Mouse (Mus musculus) CH12.LX (cell line): ENCODE results near the gene 1700037H04Rik. TPM values are rescaled to one million over a fixed set of nuclear protein-coding genes. Genes with fewer than 3 reads are reported as not detected.

Experiments used
- DNase-seq: peaks from one replicate; pipeline ENCODE4 v3.0.0-alpha.2; 2013; ENCODE audit errors: extremely low read depth
- H3K27ac ChIP-seq: 2 replicates; pipeline ENCODE4 v1.5.1; 2012; ENCODE audit warnings: low read depth, mild to moderate bottlenecking, control low read depth, moderate library complexity; ENCODE audit not compliant: insufficient read depth
- H3K27me3 ChIP-seq: replicated peaks from 2 replicates; pipeline ENCODE3; 2012; ENCODE audit warnings: inconsistent platforms
- H3K36me3 ChIP-seq, 2 experiments: replicated peaks in 1 of 2; 2 replicates each; pipeline versions ENCODE3 to v1.6.1; 2012; ENCODE audit warnings: inconsistent platforms in 1 of 2, low read length in 1 of 2, mild to moderate bottlenecking in 1 of 2, mixed read lengths in 1 of 2, moderate library complexity in 1 of 2; ENCODE audit not compliant: control insufficient read depth in 1 of 2, insufficient read depth in 1 of 2
- H3K4me1 ChIP-seq, 2 experiments: 2 replicates each; pipeline ENCODE4 v1.6.1; 2012; ENCODE audit warnings: inconsistent platforms in 1 of 2, moderate library complexity in 1 of 2; ENCODE audit not compliant: insufficient read depth in 2 of 2, control insufficient read depth in 1 of 2
- H3K4me2 ChIP-seq: 2 replicates; pipeline ENCODE4 v1.6.1; 2012; ENCODE audit warnings: low read depth, mild to moderate bottlenecking, control low read depth; ENCODE audit not compliant: poor library complexity, insufficient read depth, severe bottlenecking
- H3K4me3 ChIP-seq, 3 experiments: fragments of 150-350 bp in 1 of 3; sonication (generic) in 1 of 3; replicated peaks in 1 of 3; 2 replicates each; pipeline versions ENCODE3 to v1.5.1; 2011 to 2012; ENCODE audit warnings: low read depth in 2 of 3, low read length in 2 of 3, mild to moderate bottlenecking in 2 of 3, moderate library complexity in 2 of 3, control low read depth in 1 of 3, improper control_type of control experiment in 1 of 3, inconsistent platforms in 1 of 3, mixed read lengths in 1 of 3; ENCODE audit not compliant: poor library complexity in 1 of 3
- H3K79me2 ChIP-seq: replicated peaks from 2 replicates; pipeline ENCODE4 v1.6.1; 2012; ENCODE audit warnings: mild to moderate bottlenecking, moderate library complexity; ENCODE audit not compliant: control insufficient read depth, poor library complexity, insufficient read depth, severe bottlenecking; ENCODE audit errors: extremely low read depth
- H3K9ac ChIP-seq: 2 replicates; pipeline ENCODE4 v1.6.1; 2012; ENCODE audit warnings: low read depth, mild to moderate bottlenecking, control low read depth, moderate library complexity; ENCODE audit not compliant: insufficient read depth
- H3K9me3 ChIP-seq: replicated peaks from 2 replicates; pipeline ENCODE3; 2012; ENCODE audit warnings: low read length, inconsistent platforms, mixed read lengths
- BHLHE40 ChIP-seq: IDR thresholded peaks from 2 replicates; pipeline ENCODE4 v1.6.1; 2011; ENCODE audit warnings: mild to moderate bottlenecking, low read depth, low read length, improper control_type of control experiment
- CTCF ChIP-seq, 2 experiments: IDR thresholded peaks in 1 of 2; conservative IDR thresholded peaks in 1 of 2; 2 replicates each; pipeline ENCODE4 v1.5.1; 2011 to 2012; ENCODE audit warnings: low read depth in 2 of 2, low read length in 2 of 2, improper control_type of control experiment in 1 of 2, inconsistent platforms in 1 of 2, mild to moderate bottlenecking in 1 of 2, moderate library complexity in 1 of 2
- E2F4 ChIP-seq: IDR thresholded peaks from 2 replicates; pipeline ENCODE4 v1.6.1; 2011; ENCODE audit warnings: low read depth, low read length, improper control_type of control experiment; ENCODE audit not compliant: insufficient replicate concordance
- ELF1 ChIP-seq: IDR thresholded peaks from 2 replicates; pipeline ENCODE4 v1.6.1; 2014; ENCODE audit warnings: low read depth, mild to moderate bottlenecking, inconsistent platforms, low read length, improper control_type of control experiment
- ETS1 ChIP-seq: conservative IDR thresholded peaks from 2 replicates; pipeline ENCODE4 v1.6.1; 2012; ENCODE audit warnings: low read depth, mild to moderate bottlenecking, inconsistent platforms, low read length, improper control_type of control experiment, moderate library complexity
- HCFC1 ChIP-seq: IDR thresholded peaks from 2 replicates; pipeline ENCODE4 v1.6.1; 2012; ENCODE audit warnings: low read depth, mild to moderate bottlenecking, inconsistent platforms, low read length, improper control_type of control experiment
- JUN ChIP-seq: IDR thresholded peaks from 2 replicates; pipeline ENCODE4 v1.6.1; 2011; ENCODE audit warnings: low read depth, mild to moderate bottlenecking, low read length, improper control_type of control experiment, moderate library complexity; ENCODE audit not compliant: insufficient read depth
- JUND ChIP-seq: conservative IDR thresholded peaks from 2 replicates; pipeline ENCODE4 v1.6.1; 2011; ENCODE audit warnings: low read depth, low read length, improper control_type of control experiment
- KAT2A ChIP-seq: IDR thresholded peaks from 2 replicates; pipeline ENCODE4 v1.6.1; 2012; ENCODE audit warnings: low read length, improper control_type of control experiment, inconsistent platforms; ENCODE audit not compliant: insufficient replicate concordance
- MAZ ChIP-seq: IDR thresholded peaks from 2 replicates; pipeline ENCODE4 v1.6.1; 2012; ENCODE audit warnings: low read depth, mild to moderate bottlenecking, inconsistent platforms, low read length, improper control_type of control experiment, moderate library complexity
- MEF2A ChIP-seq: IDR thresholded peaks from 2 replicates; pipeline ENCODE4 v1.6.1; 2014; ENCODE audit warnings: low read depth, mild to moderate bottlenecking, inconsistent platforms, low read length, improper control_type of control experiment, borderline replicate concordance
- MXI1 ChIP-seq: IDR thresholded peaks from 2 replicates; pipeline ENCODE4 v1.6.1; 2011; ENCODE audit warnings: mild to moderate bottlenecking, low read depth, low read length, improper control_type of control experiment
- MYC ChIP-seq: IDR thresholded peaks from 2 replicates; pipeline ENCODE4 v1.6.1; 2011; ENCODE audit warnings: low read depth, mild to moderate bottlenecking, improper control_type of control experiment, low read length
- PAX5 ChIP-seq: IDR thresholded peaks from 2 replicates; pipeline ENCODE4 v1.6.1; 2012; ENCODE audit warnings: low read length, inconsistent platforms, mixed read lengths
- POLR2AphosphoS2 ChIP-seq: IDR thresholded peaks from 2 replicates; pipeline ENCODE4 v1.6.1; 2011; ENCODE audit warnings: low read depth, low read length, improper control_type of control experiment
- RAD21 ChIP-seq: IDR thresholded peaks from 2 replicates; pipeline ENCODE4 v1.6.1; 2011; ENCODE audit warnings: low read depth, mild to moderate bottlenecking, low read length, improper control_type of control experiment, moderate library complexity
- RCOR1 ChIP-seq: conservative IDR thresholded peaks from 2 replicates; pipeline ENCODE4 v1.6.1; 2012; ENCODE audit warnings: low read depth, mild to moderate bottlenecking, inconsistent platforms, low read length, improper control_type of control experiment
- SMC3 ChIP-seq: IDR thresholded peaks from 2 replicates; pipeline ENCODE4 v1.6.1; 2011; ENCODE audit warnings: low read depth, low read length, improper control_type of control experiment
- UBTF ChIP-seq: IDR thresholded peaks from 2 replicates; pipeline ENCODE4 v1.6.1; 2012; ENCODE audit warnings: low read depth, mild to moderate bottlenecking, inconsistent platforms, low read length, improper control_type of control experiment, moderate library complexity
- USF1 ChIP-seq: IDR thresholded peaks from 2 replicates; pipeline ENCODE4 v1.6.1; 2014; ENCODE audit warnings: low read depth, mild to moderate bottlenecking, inconsistent platforms, low read length, improper control_type of control experiment
- USF2 ChIP-seq: conservative IDR thresholded peaks from 2 replicates; pipeline ENCODE4 v1.6.1; 2011; ENCODE audit warnings: low read depth, low read length, improper control_type of control experiment
- ZC3H11A ChIP-seq: IDR thresholded peaks from 2 replicates; pipeline ENCODE4 v1.6.1; 2012; ENCODE audit warnings: low read depth, mild to moderate bottlenecking, inconsistent platforms, low read length, improper control_type of control experiment
- ZKSCAN1 ChIP-seq: IDR thresholded peaks from 2 replicates; pipeline ENCODE4 v1.6.1; 2012; ENCODE audit warnings: low read depth, inconsistent platforms, low read length, improper control_type of control experiment, borderline replicate concordance
- ZMIZ1 ChIP-seq: IDR thresholded peaks from 2 replicates; pipeline ENCODE4 v1.6.1; 2012; ENCODE audit warnings: low read depth, mild to moderate bottlenecking, inconsistent platforms, low read length, improper control_type of control experiment
- ZNF384 ChIP-seq: IDR thresholded peaks from 2 replicates; pipeline ENCODE4 v1.6.1; 2012; ENCODE audit warnings: low read depth, low read length, improper control_type of control experiment, inconsistent platforms
- dilution Hi-C: fragments of 300-500 bp; cut with MboI; formaldehyde crosslinking; loops from 2 replicates; pipeline ENCODE4 v1.14.3; 2020; ENCODE audit warnings: low sequenced_read_pairs; ENCODE audit not compliant: extremely low pct_unique_long_range_greater_than_20kb, extremely low pct_ligation_motif_present
- in situ Hi-C: fragments of 300-500 bp; cut with MboI; formaldehyde crosslinking; loops from 3 replicates; pipeline ENCODE4 v1.14.3; 2019; ENCODE audit warnings: low sequenced_read_pairs, low pct_ligation_motif_present, low pct_unique_long_range_greater_than_20kb, mixed read lengths
- polyA plus RNA-seq: library from polyadenylated mRNA; unstranded; fragments of >175 nt; gene quantifications from 2 replicates; pipeline ENCODE4 v1.2.1, GENCODE M21; 2012; ENCODE audit warnings: low read depth; ENCODE audit not compliant: insufficient read length
- total RNA-seq, 2 experiments: library from RNA; depleted of rRNA; stranded (reverse); fragments of 300-350 nt in 1 of 2; fragments of >200 nt in 1 of 2; gene quantifications; 2 replicates each; pipeline ENCODE4 v1.2.3; 2012 to 2014

1700037H04Rik gene
- total and polyA plus RNA-seq, 3 experiments = 16.0 to 40.0 (median 36.5) TPM

- Histone ChIP-seq H3K4me1 (peaks cover 16 to 31% of the 10 kb centered on the region in 2 experiments), H3K9me3 (no peaks in the 10 kb centered on the region), H3K36me3 (peaks cover 0 to 24% of the 10 kb centered on the region in 2 experiments), H3K4me2 (peak overlapping the region; percentile 73), H3K27ac (0 out of 2 replicates have a peak overlapping the region, but pooled peaks have one; percentile 28), H3K79me2 (no peaks in the 10 kb centered on the region), H3K27me3 (no peaks in the 10 kb centered on the region), H3K9ac (peak overlapping the region; percentile 89), H3K4me3 (peak overlapping the region in 2 of 3 experiments; percentile 69 to 96)
- DNase-seq = no peak
- in situ Hi-C loops = no loop called here
- TF ChIP-seq PAX5 (no peak), MYC (no peak), POLR2AphosphoS2 (no peak), ZMIZ1 (no peak), USF2 (no peak), MXI1 (no peak), MEF2A (no peak), JUN (no peak), E2F4 (no peak), RAD21 (no peak), SMC3 (no peak), MAZ (no peak), USF1 (no peak), BHLHE40 (no peak), HCFC1 (no peak), CTCF (conservative IDR thresholded peaks at IDR 0.05 in 1 of 2, IDR thresholded peaks at IDR 0.05 in 1 of 2; ENCODE audit: low read depth in 2 of 2, low read length in 2 of 2) (no peak), ZNF384 (no peak), KAT2A (no peak), ETS1 (no peak), ELF1 (no peak)
- dilution Hi-C loops = no loop called here
These were observed 19.0 kb upstream of the 1700037H04Rik start for GRCm38 (mm10) chr2:131178828-131179245.

- no peak for DNase-seq
- TF ChIP-seq USF1 (no peak), SMC3 (no peak), CTCF (conservative IDR thresholded peaks at IDR 0.05 in 1 of 2, IDR thresholded peaks at IDR 0.05 in 1 of 2; ENCODE audit: low read depth in 2 of 2, low read length in 2 of 2) (no peak), ZKSCAN1 (no peak), UBTF (no peak), ZC3H11A (no peak), JUN (no peak), USF2 (no peak), MAZ (no peak), RCOR1 (no peak), JUND (no peak)
- in situ Hi-C loops (no loop called here), dilution Hi-C loops (no loop called here)
- Histone ChIP-seq H3K79me2 (no peaks in the 10 kb centered on the region), H3K27me3 (no peaks in the 10 kb centered on the region), H3K36me3 (peaks cover 0 to 24% of the 10 kb centered on the region in 2 experiments), H3K4me1 (peaks cover 16 to 31% of the 10 kb centered on the region in 2 experiments), H3K27ac (no peak overlapping the region), H3K4me3 (peak overlapping the region in 1 of 3 experiments; percentile 18), H3K4me2 (no peak overlapping the region; the same call in 1 of the 2 replicates), H3K9me3 (no peaks in the 10 kb centered on the region), H3K9ac (no peak overlapping the region; the same call in 1 of the 2 replicates)
These were observed 18.1 kb upstream of the 1700037H04Rik start for GRCm38 (mm10) chr2:131177932-131178331.
